In genomic region chr10:77552162-77552561, GRCm38 (mm10) we compare ENCODE assay signal across 26 mouse cellular contexts. TPM values are rescaled to one million over a fixed set of nuclear protein-coding genes. Genes with fewer than 3 reads are reported as not detected.
A peak's percentile ranks its signal among the peaks of the same experiment; 100 is the strongest.
DNase-seq lines count a peak whose midpoint lies in the region; ATAC-seq and TF ChIP-seq lines count a peak whose summit lies in the region.
"Had no signal": no experiment of that assay in that cellular context is flagged by ENCODE, and none has a peak within 500 bp of the region (broad histone marks: within the 10 kb centered on the region; RNA-seq: fewer than 3 reads in every experiment).

No protein-coding gene starts in this region.

- H3K27ac ChIP-seq in kidney, embryonic 15.5 days: no peak overlapping the region
- H3K27ac ChIP-seq in kidney, adult 2 months (ENCODE audit: insufficient read depth, low read depth, low read length): no peak overlapping the region
- H3K27ac ChIP-seq in MEL (ENCODE audit: control insufficient read depth, low read depth, low read length): peak overlapping the region; percentile 22; the same call in 1 of the 2 replicates
- H3K27ac ChIP-seq: embryonic facial prominence, embryonic 10.5 days; embryonic facial prominence, embryonic 12.5 days; forebrain, embryonic 13.5 days; forebrain, embryonic 15.5 days had no signal

- 80% methylated on average over 5 of the region's 5 CpGs for WGBS in kidney, embryonic 15.5 days
- 74% methylated on average over 5 of the region's 5 CpGs for WGBS in kidney, adult 2 months

- H3K79me2 ChIP-seq in MEL (ENCODE audit: control insufficient read depth, insufficient read depth, low read length, poor library complexity): no peaks in the 10 kb centered on the region

- no peak overlapping the region for H3K9ac ChIP-seq in kidney, embryonic 15.5 days
- no peak overlapping the region for H3K9ac ChIP-seq in MEL (ENCODE audit: control insufficient read depth, low read depth, low read length, poor library complexity, severe bottlenecking)
- H3K9ac ChIP-seq: embryonic facial prominence, embryonic 12.5 days; forebrain, embryonic 13.5 days; forebrain, embryonic 15.5 days had no signal

- no peak for TF ChIP-seq EP300 in MEL (IDR thresholded peaks at IDR 0.05; ENCODE audit: low read depth in 1 of 2, low read length in 2 of 2)

- peak; percentile 48 for DNase-seq in kidney, adult 11 months
- peak; percentile 72 for DNase-seq in kidney, adult 2 months
- no peak for DNase-seq in kidney, postnatal 4 days
- peak; percentile 53 for DNase-seq in kidney, adult 9 months
- no peak for DNase-seq in kidney, postnatal 14 days
- DNase-seq in MEL (ENCODE audit: low read depth, low spot score): no peak
- DNase-seq: adrenal gland, adult 2 months; adrenal gland, postnatal 10 days; adrenal gland, postnatal 25 days; B cell, adult 2 months; cerebellum, adult 11-12 months; cerebellum, adult 2 months; cerebellum, adult 9-10 months; cerebellum, postnatal 10 days; cerebellum, postnatal 25 days had no signal

- no peak for TF ChIP-seq RAD21 in MEL (IDR thresholded peaks at IDR 0.05; ENCODE audit: low read depth, low read length)

- TF ChIP-seq POLR2A in kidney, adult 2 months (IDR thresholded peaks at IDR 0.05; ENCODE audit: low read depth, low read length): no peak
- no peak for TF ChIP-seq POLR2A in MEL (IDR thresholded peaks at IDR 0.05; ENCODE audit: control insufficient read depth in 1 of 2, insufficient read depth in 1 of 2, low read depth in 1 of 2, low read length in 2 of 2, poor library complexity in 1 of 2)

- no peaks in the 10 kb centered on the region for H3K4me1 ChIP-seq in kidney, embryonic 15.5 days
- H3K4me1 ChIP-seq in kidney, adult 2 months (ENCODE audit: control insufficient read depth, insufficient read depth, low read length): no peaks in the 10 kb centered on the region; the same call in 1 of the 2 replicates
- H3K4me1 ChIP-seq in MEL (ENCODE audit: control insufficient read depth in 1 of 2, insufficient read depth in 2 of 2, low read length in 2 of 2): peaks cover 2 to 9% of the 10 kb centered on the region in 2 experiments; a peak in 2 of 4 replicates
- H3K4me1 ChIP-seq: forebrain, embryonic 13.5 days; forebrain, embryonic 15.5 days had no signal

- H3K27me3 ChIP-seq in kidney, embryonic 15.5 days: no peaks in the 10 kb centered on the region
- no peaks in the 10 kb centered on the region for H3K27me3 ChIP-seq in kidney, adult 2 months (replicated peaks; ENCODE audit: control insufficient read depth, insufficient read depth, low read length)
- H3K27me3 ChIP-seq in MEL (ENCODE audit: control insufficient read depth in 1 of 2, insufficient read depth in 2 of 2, low read length in 2 of 2): no peaks in the 10 kb centered on the region
- H3K27me3 ChIP-seq: CH12.LX; embryonic facial prominence, embryonic 12.5 days; forebrain, embryonic 13.5 days; forebrain, embryonic 15.5 days had no signal

- TF ChIP-seq CTCF in kidney, adult 2 months (conservative IDR thresholded peaks at IDR 0.05; ENCODE audit: insufficient read depth, insufficient read length, low read depth, low read length): no peak
- no peak for TF ChIP-seq CTCF in MEL (IDR thresholded peaks at IDR 0.05 in 2 of 3, conservative IDR thresholded peaks at IDR 0.05 in 1 of 3; ENCODE audit: control insufficient read depth in 1 of 3, insufficient read depth in 1 of 3, low read depth in 2 of 3, low read length in 3 of 3, poor library complexity in 1 of 3, severe bottlenecking in 1 of 3)

- no peak overlapping the region for H3K4me3 ChIP-seq in kidney, embryonic 15.5 days (replicated peaks)
- H3K4me3 ChIP-seq in kidney, adult 2 months (ENCODE audit: insufficient read depth, low read depth, low read length): no peak overlapping the region
- H3K4me3 ChIP-seq in MEL (ENCODE audit: control insufficient read depth in 1 of 2, insufficient read depth in 1 of 2, low read depth in 2 of 2, low read length in 2 of 2): no peak overlapping the region
- H3K4me3 ChIP-seq: embryonic facial prominence, embryonic 10.5 days; embryonic facial prominence, embryonic 12.5 days; forebrain, embryonic 13.5 days; forebrain, embryonic 15.5 days had no signal

- no peak overlapping the region for H3K4me2 ChIP-seq in kidney, embryonic 15.5 days
- H3K4me2 ChIP-seq: embryonic facial prominence, embryonic 12.5 days; forebrain, embryonic 13.5 days; forebrain, embryonic 15.5 days had no signal

- no peaks in the 10 kb centered on the region for H3K9me3 ChIP-seq in kidney, embryonic 15.5 days (replicated peaks)
- no peaks in the 10 kb centered on the region for H3K9me3 ChIP-seq in MEL (replicated peaks; ENCODE audit: insufficient read depth, low read length)
- H3K9me3 ChIP-seq: embryonic facial prominence, embryonic 10.5 days; embryonic facial prominence, embryonic 12.5 days; forebrain, embryonic 13.5 days; forebrain, embryonic 15.5 days; G1E had no signal

- no peaks in the 10 kb centered on the region for H3K36me3 ChIP-seq in kidney, embryonic 15.5 days
- no peaks in the 10 kb centered on the region for H3K36me3 ChIP-seq in kidney, adult 2 months (ENCODE audit: control insufficient read depth, insufficient read depth, low read length)
- H3K36me3 ChIP-seq in MEL (ENCODE audit: control insufficient read depth in 1 of 2, insufficient read depth in 2 of 2, low read length in 2 of 2): peaks cover 4 to 6% of the 10 kb centered on the region in 2 experiments
- H3K36me3 ChIP-seq: embryonic facial prominence, embryonic 10.5 days; embryonic facial prominence, embryonic 12.5 days; forebrain, embryonic 15.5 days had no signal

- ATAC-seq in kidney, embryonic 15.5 days (replicated peaks; ENCODE audit: low FRiP score): no peak
- ATAC-seq: CD4-positive, CD25-positive, alpha-beta regulatory T cell, adult 4 months; forebrain, embryonic 13.5 days; forebrain, embryonic 15.5 days had no signal

TF ChIP-seq in MEL, 35 proteins besides CTCF, POLR2A, EP300 and RAD21:
- TF ChIP-seq POLR2AphosphoS2 (IDR thresholded peaks at IDR 0.05; ENCODE audit: low read length): no peak
- TF ChIP-seq CHD2 (IDR thresholded peaks at IDR 0.05; ENCODE audit: low read length): no peak
- TF ChIP-seq ZC3H11A (IDR thresholded peaks at IDR 0.05; ENCODE audit: low read depth, low read length): no peak
- TF ChIP-seq MYC (IDR thresholded peaks at IDR 0.05; ENCODE audit: low read depth, low read length): no peak
- no peak for TF ChIP-seq SIN3A (IDR thresholded peaks at IDR 0.05; ENCODE audit: low read length)
- no peak for TF ChIP-seq TBP (IDR thresholded peaks at IDR 0.05; ENCODE audit: low read depth, low read length)
- TF ChIP-seq MAFK (IDR thresholded peaks at IDR 0.05; ENCODE audit: borderline replicate concordance, low read depth, low read length): no peak
- no peak for TF ChIP-seq MYB (IDR thresholded peaks at IDR 0.05; ENCODE audit: low read depth, low read length)
- no peak for TF ChIP-seq ZNF384 (IDR thresholded peaks at IDR 0.05; ENCODE audit: low read depth, low read length)
- no peak for TF ChIP-seq CHD1 (IDR thresholded peaks at IDR 0.05; ENCODE audit: low read depth, low read length)
- no peak for TF ChIP-seq NELFE (IDR thresholded peaks at IDR 0.05; ENCODE audit: low read depth, low read length)
- TF ChIP-seq GABPA (IDR thresholded peaks at IDR 0.05; ENCODE audit: low read depth, low read length): no peak
- no peak for TF ChIP-seq MAX (IDR thresholded peaks at IDR 0.05; ENCODE audit: low read length)

RNA-seq across cellular contexts. Expression of gene Itgb2, which starts 22.1 kb away (rescaled TPM):
- 2.1 and 2.3 TPM in 2 replicates for polyA plus RNA-seq in kidney, embryonic 15.5 days (2015; fragmentation: Nextera tagmentation; extraction: Ambion mirVana)
- 6.5 and 13.6 TPM in 2 replicates for polyA plus RNA-seq in kidney, adult 2 months (2012; rRNA removed)
- total RNA-seq in MEL (2012; rRNA removed): 36.7 and 36.9 TPM in 2 replicates
- polyA plus RNA-seq in MEL (2012; ENCODE audit: insufficient read depth in 1 of 2, insufficient read length in 2 of 2, low read depth in 1 of 2, low replicate concordance in 2 of 2, missing spikeins in 1 of 2): 10 to 100 TPM in 1 of 2 experiments, not detected in 1; 45.8 TPM

RNA-seq across cellular contexts. Expression of gene Pttg1ip, which starts 29.4 kb away (rescaled TPM):
- 149 and 152 TPM in 2 replicates for polyA plus RNA-seq in kidney, embryonic 15.5 days (2015; fragmentation: Nextera tagmentation; extraction: Ambion mirVana)
- polyA plus RNA-seq in kidney, adult 2 months (2012; rRNA removed): 321 and 342 TPM in 2 replicates
- 41.1 and 50.4 TPM in 2 replicates for total RNA-seq in MEL (2012; rRNA removed)
- polyA plus RNA-seq in MEL (2012; ENCODE audit: insufficient read depth in 1 of 2, insufficient read length in 2 of 2, low read depth in 1 of 2, low replicate concordance in 2 of 2, missing spikeins in 1 of 2): 10 to 100 TPM in 1 of 2 experiments, not detected in 1; 53.1 TPM

RNA-seq across cellular contexts. Expression of gene Fam207a, which starts 36.6 kb away (rescaled TPM):
- 34.3 and 37.2 TPM in 2 replicates for polyA plus RNA-seq in kidney, embryonic 15.5 days (2015; fragmentation: Nextera tagmentation; extraction: Ambion mirVana)
- polyA plus RNA-seq in kidney, adult 2 months (2012; rRNA removed): 30.5 and 31.4 TPM in 2 replicates
- total RNA-seq in MEL (2012; rRNA removed): 54.9 and 70.6 TPM in 2 replicates
- 10 to 100 TPM in 1 of 2 experiments, not detected in 1; 74.0 TPM for polyA plus RNA-seq in MEL (2012; ENCODE audit: insufficient read depth in 1 of 2, insufficient read length in 2 of 2, low read depth in 1 of 2, low replicate concordance in 2 of 2, missing spikeins in 1 of 2)

RNA-seq across cellular contexts. Expression of gene Sumo3, which starts 53.7 kb away (rescaled TPM):
- polyA plus RNA-seq in kidney, embryonic 15.5 days (2015; fragmentation: Nextera tagmentation; extraction: Ambion mirVana): 332 TPM in 2 replicates
- 241 and 269 TPM in 2 replicates for polyA plus RNA-seq in kidney, adult 2 months (2012; rRNA removed)
- total RNA-seq in MEL (2012; rRNA removed): 145 and 151 TPM in 2 replicates
- polyA plus RNA-seq in MEL (2012; ENCODE audit: insufficient read depth in 1 of 2, insufficient read length in 2 of 2, low read depth in 1 of 2, low replicate concordance in 2 of 2, missing spikeins in 1 of 2): 100 to 1,000 TPM in 1 of 2 experiments, not detected in 1; 342 TPM

RNA-seq across cellular contexts. Expression of gene Gm49325, which starts 53.8 kb away (rescaled TPM):
- 3.6 and 6.3 TPM in 2 replicates for polyA plus RNA-seq in kidney, embryonic 15.5 days (2015; fragmentation: Nextera tagmentation; extraction: Ambion mirVana)
- polyA plus RNA-seq in kidney, adult 2 months (2012; rRNA removed): not detected in 2 replicates
- 3.5 and 3.7 TPM in 2 replicates for total RNA-seq in MEL (2012; rRNA removed)
- 1 to 10 TPM in 1 of 2 experiments, not detected in 1; 1.0 TPM for polyA plus RNA-seq in MEL (2012; ENCODE audit: insufficient read depth in 1 of 2, insufficient read length in 2 of 2, low read depth in 1 of 2, low replicate concordance in 2 of 2, missing spikeins in 1 of 2)
- total RNA-seq: G1E had no signal
- polyA plus RNA-seq: adrenal gland, adult 2 months; brain, embryonic 14.5 days; cortical plate, adult 2 months; forebrain, embryonic 11.5 days; forebrain, embryonic 13.5 days; G1E had no signal

Comparison
In these comparisons a context has a peak if more than half of its experiments do, and no peak if none do; other contexts are left out.
1. DNase-seq: peak in kidney, adult 11 months (single experiment), kidney, adult 2 months (single experiment) and kidney, adult 9 months (single experiment); none in kidney, postnatal 4 days (0 of 2), kidney, postnatal 14 days (single experiment) and MEL (single experiment).